Mouse (Mus musculus): Measurements from ENCODE around the gene Mrps2. TPM values are rescaled to one million over a fixed set of nuclear protein-coding genes. Genes with fewer than 3 reads are reported as not detected.

Gene Mrps2
- polyA plus RNA-seq (2015; fragmentation: Nextera tagmentation; extraction: Ambion mirVana), result 51.9 and 54.1 TPM in 2 replicates

- H3K36me3 ChIP-seq (ENCODE audit: insufficient read depth, low read length), result peaks cover 16% of the 10 kb centered on the region
- H3K9ac ChIP-seq (ENCODE audit: low read depth, low read length), result peak within 1 kb of the TSS; percentile 93
- WGBS, result under 1% methylated on average over 52 of the region's 52 CpGs
- peak within 1 kb of the TSS; percentile 85 for H3K4me2 ChIP-seq (ENCODE audit: low read length)
- ATAC-seq (replicated peaks; ENCODE audit: low FRiP score, low read depth) (peak; percentile 86), DNase-seq (ENCODE audit: low spot score) (peak; percentile 92)
- H3K9me3 ChIP-seq (replicated peaks; ENCODE audit: low read length), result peaks cover 2% of the 10 kb centered on the region; the same call in 1 of the 2 replicates
- H3K27ac ChIP-seq, result no peak within 1 kb of the TSS
- peaks cover 12% of the 10 kb centered on the region; the same call in 1 of the 2 replicates for H3K4me1 ChIP-seq (replicated peaks; ENCODE audit: insufficient read depth, low read length)
- peak; percentile 89 for TF ChIP-seq CTCF (IDR thresholded peaks at IDR 0.05; ENCODE audit: low read depth)
- peak within 1 kb of the TSS; percentile 81 for H3K4me3 ChIP-seq (replicated peaks; ENCODE audit: low read depth, low read length)
- H3K27me3 ChIP-seq (ENCODE audit: insufficient read depth, low read length), result no peaks in the 10 kb centered on the region
Measured at GRCm38 (mm10) chr2:28467860-28468485, at the start of gene Mrps2. Mrps2 (plus strand) TSS chr2:28468066.

- peak; percentile 96 for TF ChIP-seq CTCF (IDR thresholded peaks at IDR 0.05; ENCODE audit: low read depth)
- no peak for ATAC-seq (replicated peaks; ENCODE audit: low FRiP score, low read depth)
- 15% methylated on average over 4 of the region's 4 CpGs for WGBS
- H3K9ac ChIP-seq (ENCODE audit: low read depth, low read length), result no peak overlapping the region
- H3K36me3 ChIP-seq (ENCODE audit: insufficient read depth, low read length), result no peaks in the 10 kb centered on the region
- DNase-seq (ENCODE audit: low spot score), result peak; percentile 91
- H3K27me3 ChIP-seq (ENCODE audit: insufficient read depth, low read length), result no peaks in the 10 kb centered on the region
- no peak overlapping the region for H3K4me3 ChIP-seq (replicated peaks; ENCODE audit: low read depth, low read length)
- no peaks in the 10 kb centered on the region for H3K9me3 ChIP-seq (replicated peaks; ENCODE audit: low read length)
- no peaks in the 10 kb centered on the region for H3K4me1 ChIP-seq (replicated peaks; ENCODE audit: insufficient read depth, low read length)
- no peak overlapping the region for H3K4me2 ChIP-seq (ENCODE audit: low read length)
- H3K27ac ChIP-seq, result no peak overlapping the region
Measured at GRCm38 (mm10) chr2:28419898-28420297, 48.0 kb upstream of the Mrps2 start.

GRCm38 (mm10) chr2:28423167-28423566, 44.7 kb upstream of the Mrps2 start:
- peak; percentile 73 for DNase-seq (ENCODE audit: low spot score)
- H3K36me3 ChIP-seq (ENCODE audit: insufficient read depth, low read length), result no peaks in the 10 kb centered on the region
- H3K4me1 ChIP-seq (replicated peaks; ENCODE audit: insufficient read depth, low read length), result no peaks in the 10 kb centered on the region
- no peak overlapping the region for H3K27ac ChIP-seq
- no peak for ATAC-seq (replicated peaks; ENCODE audit: low FRiP score, low read depth)
- H3K9me3 ChIP-seq (replicated peaks; ENCODE audit: low read length), result no peaks in the 10 kb centered on the region
- H3K27me3 ChIP-seq (ENCODE audit: insufficient read depth, low read length), result no peaks in the 10 kb centered on the region
- H3K4me2 ChIP-seq (ENCODE audit: low read length), result no peak overlapping the region
- no peak overlapping the region for H3K9ac ChIP-seq (ENCODE audit: low read depth, low read length)
- 41% methylated on average over 3 of the region's 3 CpGs for WGBS
- peak; percentile 70 for TF ChIP-seq CTCF (IDR thresholded peaks at IDR 0.05; ENCODE audit: low read depth)
- no peak overlapping the region for H3K4me3 ChIP-seq (replicated peaks; ENCODE audit: low read depth, low read length)

- H3K27me3 ChIP-seq (ENCODE audit: insufficient read depth, low read length), result no peaks in the 10 kb centered on the region
- ATAC-seq (replicated peaks; ENCODE audit: low FRiP score, low read depth) (no peak), DNase-seq (ENCODE audit: low spot score) (no peak)
- TF ChIP-seq CTCF (IDR thresholded peaks at IDR 0.05; ENCODE audit: low read depth), result no peak
- H3K9ac ChIP-seq (ENCODE audit: low read depth, low read length), result no peak overlapping the region
- 84% methylated on average over 6 of the region's 6 CpGs for WGBS
- H3K27ac ChIP-seq, result no peak overlapping the region
- no peak overlapping the region for H3K4me2 ChIP-seq (ENCODE audit: low read length)
- no peaks in the 10 kb centered on the region for H3K4me1 ChIP-seq (replicated peaks; ENCODE audit: insufficient read depth, low read length)
- H3K36me3 ChIP-seq (ENCODE audit: insufficient read depth, low read length), result no peaks in the 10 kb centered on the region
- no peak overlapping the region for H3K4me3 ChIP-seq (replicated peaks; ENCODE audit: low read depth, low read length)
- no peaks in the 10 kb centered on the region for H3K9me3 ChIP-seq (replicated peaks; ENCODE audit: low read length)
Measured at GRCm38 (mm10) chr2:28427226-28427625, 40.6 kb upstream of the Mrps2 start.

- Histone ChIP-seq H3K4me3 (replicated peaks; ENCODE audit: low read depth, low read length) (no peak overlapping the region), H3K9me3 (replicated peaks; ENCODE audit: low read length) (no peaks in the 10 kb centered on the region), H3K9ac (ENCODE audit: low read depth, low read length) (no peak overlapping the region), H3K4me1 (replicated peaks; ENCODE audit: insufficient read depth, low read length) (no peaks in the 10 kb centered on the region), H3K4me2 (ENCODE audit: low read length) (no peak overlapping the region), H3K36me3 (ENCODE audit: insufficient read depth, low read length) (no peaks in the 10 kb centered on the region), H3K27ac (no peak overlapping the region), H3K27me3 (ENCODE audit: insufficient read depth, low read length) (no peaks in the 10 kb centered on the region)
- no peak for TF ChIP-seq CTCF (IDR thresholded peaks at IDR 0.05; ENCODE audit: low read depth)
- ATAC-seq (replicated peaks; ENCODE audit: low FRiP score, low read depth), result no peak
- WGBS, result 55% methylated on average over 6 of the region's 6 CpGs
- no peak for DNase-seq (ENCODE audit: low spot score)
Measured at GRCm38 (mm10) chr2:28430846-28431245, 37.0 kb upstream of the Mrps2 start.

GRCm38 (mm10) chr2:28432811-28433210, 35.1 kb upstream of the Mrps2 start:
- WGBS, result 0% methylated on average over 1 of the region's 1 CpGs
- no peak; the same call in 1 of the 2 replicates for ATAC-seq (replicated peaks; ENCODE audit: low FRiP score, low read depth)

More at GRCm38 (mm10) chr2:28432811-28433210, 35.1 kb upstream of the Mrps2 start:
- no peak overlapping the region for H3K9ac ChIP-seq (ENCODE audit: low read depth, low read length)
- no peak for DNase-seq (ENCODE audit: low spot score)
- no peaks in the 10 kb centered on the region for H3K27me3 ChIP-seq (ENCODE audit: insufficient read depth, low read length)
- no peaks in the 10 kb centered on the region for H3K36me3 ChIP-seq (ENCODE audit: insufficient read depth, low read length)
- no peak for TF ChIP-seq CTCF (IDR thresholded peaks at IDR 0.05; ENCODE audit: low read depth)
- no peaks in the 10 kb centered on the region for H3K4me1 ChIP-seq (replicated peaks; ENCODE audit: insufficient read depth, low read length)
- H3K4me2 ChIP-seq (ENCODE audit: low read length), result no peak overlapping the region
- no peak overlapping the region for H3K4me3 ChIP-seq (replicated peaks; ENCODE audit: low read depth, low read length)
- H3K27ac ChIP-seq, result no peak overlapping the region
- no peaks in the 10 kb centered on the region for H3K9me3 ChIP-seq (replicated peaks; ENCODE audit: low read length)
